Mouse (Mus musculus): ENCODE data around the gene Apba3.

DNA sequence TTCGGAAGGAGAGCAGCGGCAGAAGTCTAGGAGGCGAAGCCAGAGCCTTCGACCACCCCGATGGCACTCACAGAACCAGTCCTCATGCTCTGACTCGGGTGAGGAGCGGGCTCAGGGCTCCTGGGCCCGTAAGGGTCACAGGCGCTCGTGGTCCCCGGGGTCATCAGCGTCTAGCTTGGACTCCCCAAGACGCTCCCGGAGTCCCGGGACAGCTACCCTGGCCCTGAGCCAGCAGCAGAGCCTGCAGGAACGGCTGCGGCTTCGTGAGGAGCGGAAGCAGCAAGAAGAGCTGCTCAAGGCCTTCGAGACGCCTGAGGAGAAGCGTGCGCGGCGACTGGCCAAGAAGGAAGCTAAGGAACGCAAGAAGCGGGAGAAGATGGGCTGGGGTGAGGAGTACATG lies 55.7 kb downstream of the Apba3 start:
- TF ChIP-seq CTCF (conservative IDR thresholded peaks at IDR 0.05; ENCODE audit: low read length) = no peak
- TF ChIP-seq NANOG (IDR thresholded peaks at IDR 0.05; ENCODE audit: borderline replicate concordance, low read length) = no peak

Data from E14TG2a.4 (cell line).